Mouse (Mus musculus) limb, embryonic 13.5 days (tissue): ENCODE data around the gene Olfr463. TPM values are rescaled to one million over a fixed set of nuclear protein-coding genes. Genes with fewer than 3 reads are reported as not detected.
"Not testable (repeated sequence)": the region's sequence is repeated elsewhere in the genome, so short reads cannot be mapped to it uniquely, and the experiment has no call there.

Experiments used
- ATAC-seq: fragments of 200-750 bp; cut with Nextera tagmentation; 2 replicates; pipeline ENCODE4 v1.8.0; 2017; ENCODE audit warnings: low read depth, moderate number of reproducible peaks, moderate TSS enrichment; ENCODE audit not compliant: low FRiP score
- H3K27ac ChIP-seq: fragments of 300-500 bp; sonication (generic); 2 replicates; pipeline ENCODE4 v1.5.1; 2015; ENCODE audit warnings: inconsistent platforms, mild to moderate bottlenecking, moderate library complexity
- H3K27me3 ChIP-seq: fragments of 300-500 bp; sonication (generic); 2 replicates; pipeline ENCODE4 v1.6.1; 2015; ENCODE audit warnings: mild to moderate bottlenecking, inconsistent platforms
- H3K36me3 ChIP-seq: fragments of 300-500 bp; sonication (generic); 2 replicates; pipeline ENCODE4 v1.6.1; 2015; ENCODE audit warnings: inconsistent platforms, mild to moderate bottlenecking, moderate library complexity
- H3K4me1 ChIP-seq: fragments of 300-500 bp; sonication (generic); 2 replicates; pipeline ENCODE4 v1.6.1; 2015; ENCODE audit warnings: inconsistent platforms
- H3K4me2 ChIP-seq: fragments of 300-500 bp; sonication (generic); replicated peaks from 2 replicates; pipeline ENCODE4 v1.6.1; 2015; ENCODE audit warnings: inconsistent platforms, mild to moderate bottlenecking, moderate library complexity
- H3K4me3 ChIP-seq: fragments of 300-500 bp; sonication (generic); 2 replicates; pipeline ENCODE4 v1.5.1; 2015; ENCODE audit warnings: moderate library complexity, mild to moderate bottlenecking, inconsistent platforms
- H3K9ac ChIP-seq: fragments of 300-500 bp; sonication (generic); 2 replicates; pipeline ENCODE4 v1.6.1; 2015; ENCODE audit warnings: mild to moderate bottlenecking, inconsistent platforms
- H3K9me3 ChIP-seq: fragments of 300-500 bp; sonication (generic); 2 replicates; pipeline ENCODE4 v1.6.1; 2016; ENCODE audit warnings: inconsistent platforms
- WGBS: fragments of 180-500 bp; shearing (Covaris S2); methylation state at CpG from one replicate; pipeline ENCODE4 v1.1.7; 2015; 5-methylcytosine and 5-hydroxymethylcytosine counted together
- polyA plus RNA-seq: library from polyadenylated mRNA; unstranded; fragments of >200 nt; fragmentation: Nextera tagmentation; extraction: Ambion mirVana; gene quantifications from 2 replicates; pipeline ENCODE4 v1.2.1, GENCODE M21; 2015

Olfr463 gene
- polyA plus RNA-seq, 1 experiment from 2014 or later = not detected

DNA sequence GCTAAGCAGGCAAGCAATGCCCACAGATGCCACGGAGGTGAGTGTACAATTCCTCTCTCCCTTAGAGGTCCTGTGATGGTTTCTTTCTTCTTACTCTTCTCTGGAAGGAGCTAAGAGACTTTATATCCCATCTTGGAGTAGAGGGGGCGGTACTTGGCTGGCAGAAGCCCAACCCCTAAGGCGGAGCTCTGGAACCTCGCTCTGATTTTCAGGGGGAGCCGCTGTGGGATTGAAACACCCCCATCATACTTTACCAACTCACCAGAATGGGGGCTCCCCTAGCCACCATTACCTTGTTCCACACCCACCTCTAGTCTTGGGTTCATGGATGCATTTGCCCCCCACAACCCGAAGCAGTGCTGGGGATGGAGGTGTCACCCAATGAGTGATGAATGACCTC, 21.8 kb downstream of the Olfr463 start, which contains the start of gene Epx:
Gene Epx, minus strand, starts transcription at position 101 of the 400 bp plus-strand sequence.
- no peak within 1 kb of the TSS for H3K27ac ChIP-seq
- no peaks in the 10 kb centered on the region for H3K36me3 ChIP-seq
- no peaks in the 10 kb centered on the region for H3K9me3 ChIP-seq
- H3K4me1 ChIP-seq = peaks cover 25% of the 10 kb centered on the region
- no peak within 1 kb of the TSS for H3K4me2 ChIP-seq
- H3K9ac ChIP-seq = no peak within 1 kb of the TSS; the same call in 1 of the 2 replicates
- ATAC-seq = no peak
- H3K4me3 ChIP-seq = no peak within 1 kb of the TSS
- WGBS = 82% methylated on average over 6 of the region's 6 CpGs
- no peaks in the 10 kb centered on the region for H3K27me3 ChIP-seq

DNA sequence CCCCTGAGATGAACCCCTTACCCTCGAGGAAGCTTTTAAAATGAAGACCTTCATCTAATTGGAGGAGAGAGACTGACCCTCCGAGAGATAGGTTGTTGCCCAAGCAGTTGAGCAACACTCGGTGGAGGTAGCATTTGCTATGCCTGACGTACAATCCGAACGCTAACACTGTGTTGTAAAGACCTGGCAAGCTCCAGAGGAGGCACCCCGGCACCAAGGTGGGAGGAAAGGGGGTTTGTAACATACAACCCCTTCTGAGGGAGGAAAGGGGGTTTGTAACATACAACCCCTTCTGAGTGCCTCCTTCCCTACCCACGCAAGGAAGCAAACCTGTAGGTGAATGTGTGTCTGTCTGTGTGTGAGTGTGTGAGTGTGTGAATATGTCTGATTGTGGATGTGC, 25.4 kb downstream of the Olfr463 start:
- no peak for ATAC-seq
- Histone ChIP-seq H3K9ac (no peak overlapping the region), H3K36me3 (no peaks in the 10 kb centered on the region), H3K4me1 (peaks cover 10% of the 10 kb centered on the region; the same call in 1 of the 2 replicates), H3K27me3 (no peaks in the 10 kb centered on the region), H3K27ac (no peak overlapping the region), H3K4me3 (no peak overlapping the region), H3K9me3 (no peaks in the 10 kb centered on the region), H3K4me2 (no peak overlapping the region)
- 37% methylated on average over 8 of the region's 8 CpGs for WGBS

DNA sequence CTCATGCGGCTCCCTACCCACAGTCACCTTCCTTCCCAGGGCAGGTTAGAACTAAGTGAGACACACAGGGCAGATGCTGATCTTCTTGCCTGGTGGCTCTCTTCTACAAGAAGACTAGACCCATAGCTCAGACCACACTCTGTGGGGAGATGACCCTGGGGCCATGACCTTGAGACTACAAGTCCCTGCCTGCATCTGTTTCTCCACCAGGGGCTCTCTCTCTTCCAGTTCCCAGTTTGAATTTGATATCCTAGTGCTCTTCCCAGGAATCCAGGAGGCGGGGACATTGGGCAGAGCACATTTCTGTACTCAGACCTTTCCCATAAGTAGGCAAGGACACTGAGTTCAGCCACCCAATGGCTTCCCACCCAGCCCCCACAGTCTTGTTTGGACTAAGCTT, 27.1 kb downstream of the Olfr463 start:
- Histone ChIP-seq H3K4me1 (peaks cover 10% of the 10 kb centered on the region; the same call in 1 of the 2 replicates), H3K9ac (no peak overlapping the region), H3K9me3 (no peaks in the 10 kb centered on the region), H3K36me3 (no peaks in the 10 kb centered on the region), H3K4me2 (no peak overlapping the region), H3K4me3 (no peak overlapping the region), H3K27ac (no peak overlapping the region), H3K27me3 (no peaks in the 10 kb centered on the region)
- 80% methylated on average over 2 of the region's 2 CpGs for WGBS
- ATAC-seq = no peak

DNA sequence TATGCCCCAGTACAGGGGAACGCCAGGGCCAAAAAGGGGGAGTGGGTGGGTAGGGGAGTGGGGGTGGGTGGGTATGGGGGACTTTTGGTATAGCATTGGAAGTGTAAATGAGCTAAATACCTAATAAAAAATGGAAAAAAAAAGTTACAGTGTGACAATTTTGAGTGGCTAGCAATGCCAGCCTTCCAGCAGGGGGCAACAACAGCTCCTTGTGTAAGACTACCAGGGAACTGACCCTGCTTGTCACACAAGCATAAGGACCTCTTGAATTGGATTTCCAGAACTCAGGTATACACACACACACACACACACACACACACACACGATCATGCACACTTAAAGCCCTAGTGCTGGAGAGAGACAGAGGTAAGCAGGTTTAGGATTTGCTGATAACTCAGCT, 30.3 kb downstream of the Olfr463 start:
- 90% methylated on average over 1 of the region's 2 CpGs for WGBS
- H3K9me3 ChIP-seq = not testable (repeated sequence)

DNA sequence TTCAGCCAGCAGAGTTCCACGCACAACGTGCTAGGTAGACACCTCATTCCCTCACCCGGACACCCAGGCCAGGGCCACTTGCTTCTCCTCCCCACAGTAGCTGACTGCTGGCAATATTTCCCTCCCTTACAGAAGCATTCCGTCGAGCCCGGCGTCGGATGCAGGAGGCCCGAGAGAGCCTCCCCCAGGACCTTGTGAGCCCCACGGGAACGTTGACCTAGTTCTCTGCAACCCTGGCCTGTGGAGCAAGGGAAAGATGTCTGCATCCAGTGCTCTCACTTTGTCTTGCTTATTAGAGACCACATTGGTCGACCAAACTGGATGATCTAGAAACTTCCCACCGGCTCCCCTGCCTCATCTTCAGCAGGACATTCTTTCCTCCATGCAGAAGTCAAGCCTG, 34.4 kb downstream of the Olfr463 start:
- no peaks in the 10 kb centered on the region for H3K9me3 ChIP-seq
- H3K4me3 ChIP-seq = no peak overlapping the region
- no peak for ATAC-seq
- H3K9ac ChIP-seq = no peak overlapping the region
- H3K27ac ChIP-seq = no peak overlapping the region
- H3K4me1 ChIP-seq = peaks cover 4% of the 10 kb centered on the region; the same call in 1 of the 2 replicates
- H3K4me2 ChIP-seq = no peak overlapping the region
- peaks cover 52% of the 10 kb centered on the region for H3K36me3 ChIP-seq
- WGBS = 91% methylated on average over 13 of the region's 13 CpGs
- H3K27me3 ChIP-seq = no peaks in the 10 kb centered on the region

More for the DNA sequence above, 30.3 kb downstream of the Olfr463 start:
- not testable (repeated sequence) for H3K4me2 ChIP-seq, H3K27me3 ChIP-seq, H3K27ac ChIP-seq, H3K4me3 ChIP-seq, ATAC-seq, H3K9ac ChIP-seq
- H3K4me1 ChIP-seq = peaks cover 10% of the 10 kb centered on the region
- peaks cover 16% of the 10 kb centered on the region for H3K36me3 ChIP-seq

DNA sequence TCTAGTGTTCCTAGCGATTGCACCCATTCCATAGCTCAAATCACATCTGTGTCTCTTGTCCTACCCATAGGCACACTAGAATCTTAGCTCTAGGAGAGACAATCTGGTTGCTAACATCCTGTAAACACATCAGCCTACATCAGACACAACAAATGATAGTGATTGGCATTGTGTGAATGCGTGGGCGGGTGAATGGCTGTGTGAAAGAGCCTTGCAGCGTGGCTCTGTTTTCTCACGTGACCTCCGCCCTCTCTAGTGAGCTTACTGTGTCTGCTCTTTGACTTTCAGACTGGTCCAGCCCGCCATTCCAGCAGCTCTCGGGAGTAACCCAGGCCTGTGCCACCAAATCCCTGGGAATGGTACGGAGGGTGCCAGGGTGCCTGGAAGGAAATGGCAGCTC, 36.8 kb downstream of the Olfr463 start:
- no peak overlapping the region for H3K4me2 ChIP-seq
- H3K9me3 ChIP-seq = no peaks in the 10 kb centered on the region
- ATAC-seq = no peak
- no peak overlapping the region for H3K4me3 ChIP-seq
- peaks cover 70% of the 10 kb centered on the region for H3K36me3 ChIP-seq
- no peaks in the 10 kb centered on the region for H3K27me3 ChIP-seq
- WGBS = 80% methylated on average over 9 of the region's 9 CpGs
- H3K27ac ChIP-seq = no peak overlapping the region
- H3K4me1 ChIP-seq = peaks cover 4% of the 10 kb centered on the region; the same call in 1 of the 2 replicates
- H3K9ac ChIP-seq = no peak overlapping the region

DNA sequence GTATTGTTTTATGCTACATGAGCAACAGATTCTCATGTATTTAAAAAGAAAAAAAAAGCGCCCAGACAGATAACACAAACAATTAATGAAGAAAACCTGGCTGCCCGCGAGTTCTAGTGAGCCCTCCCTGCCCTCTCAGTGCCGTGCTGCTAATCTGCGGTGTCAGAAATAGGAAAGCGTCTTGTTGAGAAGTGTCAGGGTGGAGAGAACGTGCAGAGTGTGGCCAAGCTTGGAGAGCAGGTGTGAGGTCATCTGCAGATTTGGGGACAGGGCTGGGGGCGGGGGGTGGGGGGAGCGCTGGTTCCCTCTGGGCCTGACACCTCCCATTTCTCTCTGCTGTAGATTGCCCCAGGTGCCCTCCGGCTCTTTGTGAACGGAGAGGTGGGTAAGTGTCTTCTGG, 37.9 kb downstream of the Olfr463 start:
- Histone ChIP-seq H3K27me3 (no peaks in the 10 kb centered on the region), H3K4me1 (peaks cover 4% of the 10 kb centered on the region; the same call in 1 of the 2 replicates), H3K9me3 (no peaks in the 10 kb centered on the region), H3K4me2 (no peak overlapping the region), H3K9ac (no peak overlapping the region), H3K36me3 (peaks cover 70% of the 10 kb centered on the region), H3K4me3 (no peak overlapping the region), H3K27ac (no peak overlapping the region)
- no peak for ATAC-seq
- WGBS = 90% methylated on average over 11 of the region's 11 CpGs

DNA sequence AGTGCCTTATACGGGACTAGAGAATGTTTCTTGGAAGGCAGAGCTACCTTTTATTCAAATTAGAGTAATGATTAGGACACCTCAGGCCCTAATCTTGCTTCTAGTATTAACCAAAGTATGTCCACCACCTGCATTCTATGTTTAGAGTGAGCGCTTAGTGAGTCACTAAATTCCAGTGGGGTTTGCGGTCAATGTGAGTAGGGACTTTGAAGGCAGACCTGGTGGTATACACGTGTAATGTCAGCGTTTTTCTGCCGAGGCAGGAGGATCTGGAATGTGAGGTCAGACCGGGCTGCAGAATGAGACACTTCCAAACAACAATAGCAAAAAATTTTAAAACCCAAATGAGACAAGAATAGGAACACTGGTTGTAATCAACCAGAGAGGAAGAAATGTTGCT, 42.6 kb downstream of the Olfr463 start:
- Histone ChIP-seq H3K4me1 (peaks cover 6% of the 10 kb centered on the region), H3K9me3 (no peaks in the 10 kb centered on the region), H3K36me3 (peaks cover 32% of the 10 kb centered on the region), H3K9ac (no peak overlapping the region), H3K4me2 (no peak overlapping the region), H3K27me3 (no peaks in the 10 kb centered on the region), H3K4me3 (no peak overlapping the region), H3K27ac (no peak overlapping the region)
- whole genome bisulfite sequencing = 89% methylated on average over 7 of the region's 7 CpGs
- ATAC-seq = no peak

DNA sequence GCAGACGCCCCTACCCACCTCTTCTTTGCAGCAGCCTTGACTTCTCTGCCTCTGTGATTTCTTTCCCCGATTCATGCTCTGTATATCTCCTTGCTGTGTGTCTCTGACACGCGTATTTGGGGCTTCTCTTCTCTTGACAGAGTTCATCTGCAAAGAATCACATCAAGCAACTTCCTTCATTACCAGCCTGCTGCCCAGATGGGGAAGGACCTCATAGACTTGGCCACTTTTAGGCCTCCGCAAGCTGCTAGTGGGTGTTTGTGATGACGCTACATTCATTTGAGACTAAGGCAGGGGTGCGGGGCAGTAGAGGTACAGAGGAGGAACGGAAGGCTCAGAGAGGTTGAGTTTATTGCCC, 43.6 kb downstream of the Olfr463 start:
- H3K4me1 ChIP-seq = peaks cover 6% of the 10 kb centered on the region
- H3K9ac ChIP-seq = peak overlapping the region; percentile 60
- H3K4me3 ChIP-seq = peak overlapping the region; percentile 57
- ATAC-seq = no peak
- no peak overlapping the region for H3K27ac ChIP-seq
- H3K4me2 ChIP-seq = peak overlapping the region; percentile 76
- no peaks in the 10 kb centered on the region for H3K9me3 ChIP-seq
- 36% methylated on average over 8 of the region's 8 CpGs for WGBS
- H3K27me3 ChIP-seq = no peaks in the 10 kb centered on the region
- peaks cover 26% of the 10 kb centered on the region for H3K36me3 ChIP-seq

DNA sequence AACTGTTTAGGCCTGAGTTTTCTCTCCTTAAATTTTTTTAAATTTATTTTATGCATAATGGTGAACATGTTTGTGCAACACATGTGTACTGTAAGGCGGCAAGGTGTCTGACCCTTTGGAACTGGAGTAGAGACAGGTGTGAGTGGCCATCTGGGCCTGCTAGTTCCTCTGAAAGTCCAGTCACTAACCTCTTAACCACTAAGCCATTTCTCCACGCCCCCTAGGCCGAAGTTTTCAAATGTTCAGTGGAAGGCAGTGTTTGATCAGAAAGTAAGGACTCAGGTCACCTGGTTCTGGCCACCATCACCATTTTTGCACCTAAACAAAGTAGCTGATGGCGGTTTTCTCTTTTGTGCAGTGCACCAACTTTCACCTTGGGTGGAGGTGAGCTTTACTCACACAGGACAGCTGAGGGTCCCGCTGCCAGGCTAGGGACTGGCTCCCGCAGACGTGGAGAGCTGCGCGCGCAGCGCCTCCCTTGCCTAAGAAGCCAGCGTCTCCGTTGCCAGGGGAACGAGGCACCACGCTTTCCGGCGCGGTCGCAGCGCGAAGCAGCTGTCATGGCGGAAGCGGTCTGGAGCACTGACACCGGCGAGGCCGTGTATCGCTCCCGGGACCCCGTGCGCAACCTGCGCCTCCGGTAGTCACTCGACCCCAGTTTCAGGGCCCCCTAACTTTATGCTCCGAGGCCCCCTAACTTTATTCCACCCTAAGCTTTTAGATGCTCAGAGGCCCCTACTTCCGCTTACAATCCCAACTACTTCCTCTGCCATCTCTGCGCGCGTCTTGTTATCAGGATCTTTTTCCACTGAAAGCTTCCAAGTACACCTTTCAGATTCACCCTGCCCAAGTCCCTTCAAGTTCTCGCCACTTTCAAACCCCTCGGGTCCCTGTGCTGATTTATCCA, 44.2 kb downstream of the Olfr463 start, which contains the start of gene Mks1:
Gene Mks1, plus strand, starts transcription at position 526 of the 907 bp plus-strand sequence.
- 3% methylated on average over 40 of the region's 40 CpGs for WGBS
- peak within 1 kb of the TSS; percentile 76 for H3K4me2 ChIP-seq
- peaks cover 19% of the 10 kb centered on the region for H3K36me3 ChIP-seq
- peaks cover 6% of the 10 kb centered on the region for H3K4me1 ChIP-seq
- peak within 1 kb of the TSS; percentile 60 for H3K9ac ChIP-seq
- no peak within 1 kb of the TSS for H3K27ac ChIP-seq
- H3K4me3 ChIP-seq = peak within 1 kb of the TSS; percentile 57
- H3K27me3 ChIP-seq = no peaks in the 10 kb centered on the region
- no peaks in the 10 kb centered on the region for H3K9me3 ChIP-seq
- ATAC-seq = peak; percentile 96

DNA sequence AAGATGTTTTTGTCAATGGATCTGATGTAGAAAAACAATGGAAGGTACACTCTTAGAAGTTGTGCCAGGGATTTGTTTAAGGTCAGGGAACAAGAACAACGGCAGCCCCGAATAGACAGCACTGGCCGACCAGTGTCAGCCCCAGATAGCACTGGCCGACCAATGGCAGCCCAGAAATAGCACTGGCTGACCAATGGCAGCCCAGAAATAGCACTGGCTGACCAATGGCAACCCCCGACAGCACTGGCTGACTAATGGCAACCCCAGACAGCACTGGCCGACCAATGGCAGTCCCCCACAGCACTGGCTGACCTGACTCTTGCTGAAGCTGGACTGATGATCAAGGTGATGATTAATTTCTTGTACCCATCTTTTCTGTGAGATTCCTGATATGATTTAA, 49.3 kb downstream of the Olfr463 start:
- ATAC-seq = no peak
- 74% methylated on average over 6 of the region's 6 CpGs for WGBS
- no peaks in the 10 kb centered on the region for H3K36me3 ChIP-seq
- H3K4me1 ChIP-seq = no peaks in the 10 kb centered on the region
- H3K4me2 ChIP-seq = no peak overlapping the region
- H3K9ac ChIP-seq = no peak overlapping the region
- H3K4me3 ChIP-seq = no peak overlapping the region
- no peaks in the 10 kb centered on the region for H3K9me3 ChIP-seq
- no peak overlapping the region for H3K27ac ChIP-seq
- H3K27me3 ChIP-seq = no peaks in the 10 kb centered on the region

DNA sequence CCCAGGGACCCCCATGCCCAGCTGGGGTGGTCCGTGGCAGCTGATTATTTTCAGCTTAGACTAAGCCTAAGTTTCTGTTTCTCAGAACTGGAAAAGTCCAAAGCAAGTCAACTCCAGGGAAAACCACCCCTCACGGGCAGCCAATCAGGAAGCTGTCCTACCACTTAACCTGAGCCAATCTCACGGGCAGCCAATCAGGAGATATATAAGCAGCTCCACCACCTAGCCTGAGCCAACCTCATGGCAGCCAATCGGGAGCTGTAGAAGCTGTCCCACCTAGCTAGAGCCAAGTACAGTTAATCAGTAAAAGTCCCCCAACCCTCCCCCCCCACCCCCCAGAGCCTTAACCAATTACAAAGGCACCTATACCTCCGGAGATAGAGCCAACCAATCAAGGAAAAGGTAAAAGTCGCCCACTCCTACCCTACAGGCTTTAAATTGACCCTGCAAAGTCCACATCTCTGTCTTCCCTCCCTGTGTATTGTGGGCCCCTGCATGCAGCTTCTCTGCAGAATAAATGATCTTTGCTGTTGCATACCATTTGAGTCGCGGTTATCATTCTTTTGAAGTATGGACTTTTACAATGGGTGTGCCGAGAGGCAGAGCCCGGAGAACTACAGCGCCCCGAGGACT, 50.1 kb downstream of the Olfr463 start:
- 83% methylated on average over 12 of the region's 12 CpGs for WGBS
- Histone ChIP-seq H3K27ac (no peak overlapping the region), H3K27me3 (no peaks in the 10 kb centered on the region), H3K9me3 (no peaks in the 10 kb centered on the region), H3K9ac (no peak overlapping the region), H3K36me3 (no peaks in the 10 kb centered on the region), H3K4me2 (no peak overlapping the region), H3K4me1 (no peaks in the 10 kb centered on the region), H3K4me3 (no peak overlapping the region)
- no peak for ATAC-seq
